Mouse (Mus musculus): Measurements from ENCODE around the gene Hdac7.

Hdac7 gene

DNA sequence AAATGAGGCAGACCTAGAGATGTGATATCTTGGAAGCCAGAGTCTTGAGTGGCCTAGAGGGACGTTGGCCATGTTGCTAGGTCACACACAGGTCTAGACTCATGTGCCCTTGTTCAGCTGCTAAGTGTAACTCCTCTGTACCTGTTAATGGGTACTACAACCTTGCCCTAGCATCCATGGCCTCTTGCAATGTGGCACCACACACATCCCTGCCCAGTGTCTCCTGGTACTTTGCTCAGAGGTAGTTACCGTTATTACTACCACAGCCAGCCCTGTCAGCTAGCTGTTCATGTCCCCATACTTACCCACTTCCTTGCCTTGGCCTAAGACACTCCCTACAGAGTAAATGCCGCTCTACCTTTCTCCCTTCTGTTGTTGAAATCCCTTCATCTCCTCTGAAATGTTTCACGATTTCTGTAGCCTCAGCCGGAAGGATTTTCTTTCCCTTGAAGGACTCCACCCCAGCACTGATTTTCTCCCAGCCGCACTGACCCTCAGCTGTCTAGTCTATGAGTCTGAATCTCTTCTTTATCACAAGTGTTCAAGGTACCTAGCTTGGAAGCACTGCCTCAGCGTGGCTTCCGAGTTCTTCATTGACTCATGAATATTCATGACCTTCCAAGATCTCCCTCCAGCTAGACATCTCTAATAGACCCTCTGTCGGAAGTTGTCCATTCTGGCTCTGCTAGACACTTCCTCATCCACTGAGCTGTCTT lies 11.4 kb downstream of the Hdac7 start:
- in situ Hi-C loops (cut with MboI, MseI): no loop called here

DNA sequence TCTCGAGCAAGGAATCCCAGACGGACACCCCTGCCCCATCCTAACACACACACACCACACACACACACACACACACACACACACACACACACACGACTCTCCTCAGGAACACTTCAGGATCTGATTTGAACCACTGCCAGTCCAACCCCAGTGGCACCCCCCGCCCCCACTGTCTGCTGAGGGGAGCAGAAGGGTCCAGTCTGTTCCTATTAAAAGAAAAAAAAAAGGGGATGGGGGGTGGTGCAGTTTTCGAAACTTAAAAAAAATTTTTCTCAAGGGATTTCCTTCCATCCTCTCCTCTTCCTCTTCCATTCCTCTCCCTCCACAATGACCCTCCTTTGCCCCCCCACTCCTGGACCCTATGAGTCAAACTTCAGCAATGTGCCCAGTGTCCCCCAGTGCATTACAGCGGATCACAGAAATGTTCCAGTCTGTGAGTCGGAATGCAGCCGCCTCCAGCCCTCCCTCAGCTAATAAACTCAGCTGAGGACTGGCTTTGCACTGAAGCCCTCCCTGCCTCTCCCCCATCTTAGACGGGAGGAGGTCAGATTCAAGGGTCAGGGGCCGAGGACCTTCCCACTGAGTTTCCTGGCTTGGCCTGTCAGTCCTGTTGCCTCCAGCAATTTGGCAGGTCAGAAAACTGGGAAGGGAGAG lies 12.2 kb downstream of the Hdac7 start:
- in situ Hi-C loops (cut with MboI, MseI): no loop called here

DNA sequence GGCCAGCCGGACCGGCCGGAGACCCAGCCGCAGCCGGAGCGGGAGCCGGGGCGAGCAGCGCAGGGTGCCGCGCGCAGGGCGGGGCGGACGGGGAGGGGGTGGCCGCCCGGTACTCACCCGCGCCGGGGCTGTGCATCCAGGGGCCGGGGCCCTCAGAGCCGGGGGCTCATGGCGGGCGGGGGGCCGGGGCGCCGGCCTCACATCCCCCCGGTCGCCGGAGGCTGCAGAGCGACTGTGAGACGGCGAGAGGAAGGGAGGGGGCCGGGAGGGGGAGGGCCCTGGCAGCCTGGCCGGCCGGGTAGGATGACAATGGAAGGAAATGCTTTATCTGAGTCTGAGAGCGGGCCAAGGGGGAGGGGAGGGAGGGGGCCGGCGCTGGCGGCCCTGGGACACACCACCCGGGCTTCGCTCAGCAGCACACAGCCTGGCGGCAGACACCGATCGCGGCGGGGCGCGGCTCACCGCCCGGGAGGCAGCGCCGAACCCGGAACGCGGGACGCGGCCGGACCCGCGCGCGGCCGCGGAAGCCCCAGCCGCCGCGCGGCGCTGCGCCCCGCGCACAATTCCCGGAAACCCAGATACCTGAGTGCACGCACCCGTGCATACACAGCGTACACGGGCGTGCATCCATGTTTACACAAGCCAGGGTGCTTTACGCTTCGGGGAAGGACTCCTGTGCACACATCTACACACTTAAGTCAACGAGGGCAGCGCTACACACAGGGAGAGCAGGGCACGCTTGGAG lies 12.9 kb downstream of the Hdac7 start:
- in situ Hi-C loops (cut with MboI, MseI): no loop called here

DNA sequence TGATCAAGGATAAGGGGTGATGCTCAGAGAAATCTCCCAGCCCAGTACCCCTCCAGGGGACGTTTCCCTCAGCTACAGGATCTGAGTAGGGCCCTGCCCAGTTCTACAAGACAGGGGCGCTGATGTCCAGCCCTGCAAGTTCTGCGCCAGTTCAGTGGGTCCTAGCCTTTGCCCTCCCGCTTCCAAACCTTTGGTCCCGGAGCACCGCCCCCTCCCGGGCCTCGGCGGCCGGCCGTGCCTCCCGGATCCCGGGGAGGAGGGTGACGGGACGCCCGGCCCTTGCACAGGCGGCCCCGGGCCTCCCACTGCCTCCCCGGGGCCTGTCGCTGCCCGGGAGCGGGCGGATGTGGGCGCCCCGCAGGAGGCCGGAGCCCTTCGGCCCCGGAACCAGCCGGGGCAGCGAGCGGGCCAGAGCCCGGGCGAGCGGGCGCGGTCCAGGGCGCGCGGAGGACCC lies 13.5 kb downstream of the Hdac7 start:
- in situ Hi-C loops (cut with MboI, MseI): no loop called here

DNA sequence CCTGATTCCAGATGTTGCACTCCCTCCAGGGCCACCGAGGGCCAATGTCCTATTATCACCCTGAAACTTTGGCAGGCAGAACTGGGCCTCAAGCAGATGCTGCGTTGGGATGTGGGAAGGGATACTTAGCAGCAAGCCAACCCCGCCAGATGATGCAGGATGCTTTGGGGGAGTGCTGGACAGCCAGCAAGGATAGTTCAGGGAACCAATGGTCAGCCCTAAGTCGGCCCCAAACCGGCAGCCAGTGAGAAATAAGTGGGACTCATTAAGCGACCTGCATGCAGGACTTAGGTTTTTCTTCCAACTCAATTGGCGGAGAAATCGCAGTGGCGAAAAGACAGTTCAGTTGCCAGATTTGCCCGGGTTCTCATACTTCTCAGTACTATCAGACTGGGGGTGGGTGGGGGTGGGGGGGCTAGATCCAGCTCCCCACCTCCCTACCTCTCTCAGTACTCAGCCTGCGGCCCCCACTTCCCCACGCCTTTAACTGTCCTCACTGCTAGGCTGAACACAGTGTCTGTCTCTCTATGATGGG lies 14.0 kb downstream of the Hdac7 start:
- in situ Hi-C loops (cut with MboI, MseI): no loop called here

DNA sequence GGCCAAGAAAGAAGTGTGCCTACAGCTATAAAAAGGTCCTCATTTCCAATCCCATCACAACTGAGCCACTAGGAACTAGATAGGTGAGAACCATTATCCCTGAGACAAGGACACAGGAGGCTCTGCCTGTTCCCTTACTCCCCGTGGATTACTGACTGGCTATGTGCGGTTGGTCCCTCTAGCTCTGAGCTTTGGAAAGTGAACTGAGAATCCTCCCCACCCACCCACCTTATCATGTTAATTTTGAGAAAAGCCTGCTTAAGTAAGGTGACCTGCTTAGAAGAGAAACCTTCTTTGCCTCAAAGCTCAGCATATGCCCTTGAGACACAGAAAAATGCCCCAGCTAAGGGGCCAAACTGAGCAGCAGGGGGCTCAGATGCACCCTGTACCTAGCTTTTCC lies 14.9 kb downstream of the Hdac7 start:
- in situ Hi-C loops (cut with MboI, MseI): loop anchor here (10.0 kb wide), 1 partner anchor 265 kb away; the partner anchor contains the start of genes Pfkm and Senp1

DNA sequence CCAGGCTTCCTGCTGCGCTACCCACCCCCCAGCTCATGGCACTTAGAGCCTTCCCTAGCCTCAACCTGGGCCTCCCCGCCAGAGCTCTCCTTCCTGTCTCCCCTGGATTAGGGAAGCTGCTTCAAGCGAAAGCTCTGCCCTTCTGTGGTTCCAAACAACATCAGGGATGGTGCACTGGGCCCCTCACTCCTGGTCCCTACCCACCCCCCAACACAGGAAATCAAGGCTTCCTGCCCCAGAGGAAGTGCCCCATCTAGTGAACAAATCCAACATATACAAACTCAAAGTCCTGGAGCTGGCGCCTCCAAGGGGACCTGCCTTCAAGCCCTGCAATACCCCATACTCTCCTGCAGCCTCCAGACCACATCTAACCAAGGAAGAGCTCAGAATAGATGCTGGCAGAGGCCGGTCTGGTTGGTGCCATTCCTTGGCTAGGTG lies 15.4 kb downstream of the Hdac7 start:
- in situ Hi-C loops (cut with MboI, MseI): loop anchor here (10.0 kb wide), 1 partner anchor 266 kb away; the partner anchor contains the start of genes Pfkm and Senp1

DNA sequence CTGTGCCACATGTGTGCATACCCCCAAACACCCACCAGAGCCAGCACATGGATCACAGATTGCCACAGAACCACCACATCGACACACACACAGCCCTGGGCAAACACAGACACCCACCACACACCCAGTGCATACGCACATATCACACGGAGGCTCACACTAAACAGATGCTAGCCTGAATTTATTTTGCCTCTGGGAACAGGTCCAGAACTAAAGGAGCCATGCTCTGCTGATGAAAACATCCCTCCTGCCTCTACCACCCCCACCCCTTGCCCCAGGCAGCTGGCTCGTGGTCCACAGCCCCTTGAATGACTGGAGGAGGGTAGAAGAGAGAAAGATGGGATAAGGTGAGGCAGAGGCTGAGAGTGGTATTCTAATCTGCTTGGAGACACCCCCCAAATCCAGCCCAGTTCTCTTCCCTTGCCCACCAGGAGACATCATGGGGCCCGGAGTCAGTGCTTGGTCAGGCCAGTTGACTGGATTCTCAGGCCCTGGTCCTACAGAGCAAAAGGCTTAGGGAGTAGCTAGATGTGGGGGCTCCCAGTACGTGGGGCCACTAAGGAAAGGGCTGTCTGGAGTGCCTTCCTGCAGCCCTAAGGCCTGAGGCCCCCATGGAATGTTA lies 16.0 kb downstream of the Hdac7 start:
- in situ Hi-C loops (cut with MboI, MseI): loop anchor here (10.0 kb wide), 1 partner anchor 266 kb away; the partner anchor contains the start of genes Pfkm and Senp1

DNA sequence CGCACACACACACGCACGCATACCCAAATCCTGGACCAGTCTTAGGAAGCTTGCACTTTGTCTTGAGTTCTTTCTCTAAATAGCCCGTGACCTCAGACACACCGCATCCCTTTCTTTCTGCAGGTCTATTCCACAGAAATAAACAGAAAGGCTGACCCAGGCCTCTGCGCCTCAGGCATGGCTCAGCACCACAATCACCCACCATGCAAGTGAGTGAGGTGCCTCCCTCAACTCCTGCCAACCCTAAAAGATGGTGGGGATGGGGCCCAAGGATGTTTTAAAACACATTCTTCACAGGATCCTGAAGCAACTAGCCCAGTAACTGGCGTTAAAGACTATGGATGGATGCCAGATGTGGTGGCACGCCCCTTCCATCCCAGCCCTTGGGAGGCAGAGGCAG lies 16.9 kb downstream of the Hdac7 start:
- in situ Hi-C loops (cut with MboI, MseI): loop anchor here (10.0 kb wide), 1 partner anchor 267 kb away; the partner anchor contains the start of genes Pfkm and Senp1

DNA sequence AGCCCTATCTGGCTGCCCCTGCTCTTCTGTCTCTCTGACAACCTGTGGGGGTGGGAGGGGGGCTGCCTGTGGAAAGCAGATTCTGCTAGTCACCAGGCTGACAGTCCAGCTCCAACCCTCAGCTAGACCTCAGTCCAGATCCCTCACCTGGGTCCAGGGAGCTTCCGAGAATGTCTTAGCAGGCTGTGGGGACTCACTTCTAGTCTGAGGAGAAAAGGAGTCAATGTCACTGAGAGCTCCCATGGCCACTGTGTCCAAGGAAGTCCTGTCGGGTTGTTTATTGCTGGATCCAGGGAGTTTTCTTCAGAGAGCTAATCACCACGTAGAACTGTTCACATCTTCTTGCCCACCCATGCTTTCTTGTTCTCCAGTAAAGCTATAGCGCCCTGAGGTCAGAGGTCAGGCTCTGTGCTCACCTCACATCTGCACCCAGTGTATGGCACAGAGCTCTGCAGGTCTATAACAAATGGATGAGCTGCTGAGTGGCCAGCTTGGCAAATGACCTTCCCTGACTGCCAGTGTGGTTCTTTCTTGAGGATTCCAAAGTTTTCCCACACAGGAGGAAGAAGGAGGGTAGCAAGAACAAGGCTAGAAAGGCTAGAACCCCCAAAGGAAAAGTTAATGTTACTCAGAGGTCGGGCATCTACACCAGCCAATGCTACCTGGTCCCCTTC lies 17.6 kb downstream of the Hdac7 start:
- in situ Hi-C loops (cut with MboI, MseI): loop anchor here (10.0 kb wide), 1 partner anchor 268 kb away; the partner anchor contains the start of genes Pfkm and Senp1

DNA sequence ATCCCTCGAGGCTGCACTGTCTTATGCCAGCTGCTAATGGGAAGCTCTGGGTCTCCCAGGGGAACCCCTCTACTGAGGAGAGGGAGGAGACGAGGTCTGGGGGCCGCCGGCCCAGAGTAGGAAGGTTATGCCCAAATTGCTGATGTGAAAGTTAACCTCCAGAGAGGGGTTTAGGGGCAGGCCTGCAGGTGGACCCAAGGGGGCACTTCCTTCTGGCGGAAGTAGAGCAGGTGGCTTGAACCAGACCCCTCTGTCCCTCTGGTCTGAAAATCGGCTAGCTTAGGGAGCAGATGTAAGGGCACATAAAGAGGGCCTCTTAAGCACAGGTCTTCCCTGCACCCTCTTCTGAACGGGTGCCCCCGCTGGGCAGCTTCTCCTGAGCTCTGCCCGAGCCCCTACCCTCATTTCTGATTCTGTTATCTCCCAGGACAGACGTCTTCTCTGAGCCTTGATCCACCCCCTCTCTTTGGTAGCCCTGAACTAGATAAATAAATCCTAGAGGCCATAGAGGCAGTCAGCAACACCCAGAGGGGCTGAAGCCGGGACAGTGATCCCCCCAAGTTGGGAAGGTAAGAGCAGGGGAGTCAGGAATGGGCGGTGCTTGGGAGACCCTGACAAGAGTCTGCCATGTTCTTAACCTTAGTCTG lies 18.2 kb downstream of the Hdac7 start:
- in situ Hi-C loops (cut with MboI, MseI): loop anchor here (10.0 kb wide), 1 partner anchor 269 kb away; the partner anchor contains the start of genes Pfkm and Senp1

DNA sequence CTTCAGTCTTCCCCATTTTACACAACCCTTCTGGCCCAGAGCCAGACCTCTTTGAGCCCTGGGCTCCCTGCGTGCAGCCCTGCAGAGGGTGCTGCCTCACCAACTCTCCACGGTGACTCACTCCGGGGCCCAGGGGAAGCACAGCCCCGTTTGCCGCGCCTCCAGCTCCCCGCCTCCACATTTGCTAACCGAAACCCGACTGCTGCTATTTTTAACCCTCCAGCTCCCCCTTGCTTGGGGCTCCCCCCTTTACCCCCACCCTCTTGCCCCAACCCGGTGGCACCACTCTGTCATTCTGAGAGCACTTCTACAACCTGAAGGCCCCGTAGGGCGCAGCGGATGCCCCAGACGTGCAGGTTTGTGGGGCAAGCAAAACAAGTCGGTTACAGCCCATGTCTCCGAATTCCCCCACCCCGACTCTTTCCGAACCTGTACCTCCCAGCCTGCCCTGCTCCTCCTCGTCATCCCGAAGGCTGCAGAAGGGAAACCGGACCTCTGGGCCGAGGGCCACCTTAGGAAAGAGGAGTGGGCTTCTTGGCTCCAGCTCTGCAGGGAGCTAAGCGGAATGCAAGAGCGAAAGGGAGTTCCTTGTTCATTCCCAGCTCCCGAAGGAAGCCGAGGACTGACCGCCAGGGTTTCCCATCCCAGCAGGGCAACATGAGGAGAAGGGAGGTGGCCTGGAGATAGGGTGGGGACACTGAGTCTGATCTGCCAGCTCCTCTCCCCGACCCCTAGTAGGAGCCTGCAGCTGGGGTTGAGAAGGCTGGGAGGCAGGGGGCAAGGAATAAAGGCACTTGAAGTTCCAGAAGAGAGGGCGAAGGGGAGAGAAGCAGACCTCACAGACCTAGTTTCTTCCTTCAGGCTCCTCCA lies 19.0 kb downstream of the Hdac7 start:
- in situ Hi-C loops (cut with MboI, MseI): loop anchor here (10.0 kb wide), 1 partner anchor 269 kb away; the partner anchor contains the start of genes Pfkm and Senp1

DNA sequence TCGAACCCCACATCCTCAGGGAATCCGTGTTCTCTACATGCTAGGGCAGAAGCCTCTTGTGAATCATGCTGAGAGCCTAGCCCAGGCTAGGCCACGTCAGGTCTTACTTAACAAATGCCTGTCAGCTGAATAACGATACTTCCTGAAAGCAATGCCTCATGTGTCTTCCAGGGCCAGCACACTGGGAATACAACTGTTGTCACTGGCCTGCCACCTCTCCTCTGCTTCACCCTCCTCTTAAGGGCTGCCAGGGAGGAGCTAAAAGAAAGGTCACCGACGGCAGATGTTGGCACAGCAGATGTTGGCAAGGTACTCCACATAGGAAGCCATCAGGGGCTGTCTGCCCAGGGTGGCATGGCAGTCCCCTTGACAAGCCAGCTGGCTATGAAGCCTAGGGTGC lies 20.3 kb downstream of the Hdac7 start:
- in situ Hi-C loops (cut with MboI, MseI): loop anchor here (10.0 kb wide), 1 partner anchor 271 kb away; the partner anchor contains the start of genes Pfkm and Senp1

DNA sequence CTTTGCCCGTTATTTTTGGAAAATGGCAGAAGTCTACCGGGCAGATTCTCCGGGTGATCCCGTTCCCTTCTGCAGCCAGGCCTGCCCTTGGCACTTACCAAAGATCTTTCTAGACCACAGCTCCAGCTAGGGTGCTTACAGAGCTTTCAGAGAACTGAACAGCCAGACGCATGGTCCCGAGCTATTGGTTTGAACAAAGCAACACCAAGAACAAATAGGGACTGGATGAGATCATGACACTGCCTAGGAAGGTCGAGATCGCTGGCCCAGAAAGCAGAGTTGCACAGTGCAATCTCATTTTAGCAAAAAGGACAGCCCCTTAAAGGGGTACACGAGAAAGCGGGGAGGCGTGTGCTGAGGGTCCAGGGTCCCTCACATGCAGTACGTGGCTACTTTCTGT lies 20.8 kb downstream of the Hdac7 start:
- in situ Hi-C loops (cut with MboI, MseI): loop anchor here (10.0 kb wide), 1 partner anchor 271 kb away; the partner anchor contains the start of genes Pfkm and Senp1

DNA sequence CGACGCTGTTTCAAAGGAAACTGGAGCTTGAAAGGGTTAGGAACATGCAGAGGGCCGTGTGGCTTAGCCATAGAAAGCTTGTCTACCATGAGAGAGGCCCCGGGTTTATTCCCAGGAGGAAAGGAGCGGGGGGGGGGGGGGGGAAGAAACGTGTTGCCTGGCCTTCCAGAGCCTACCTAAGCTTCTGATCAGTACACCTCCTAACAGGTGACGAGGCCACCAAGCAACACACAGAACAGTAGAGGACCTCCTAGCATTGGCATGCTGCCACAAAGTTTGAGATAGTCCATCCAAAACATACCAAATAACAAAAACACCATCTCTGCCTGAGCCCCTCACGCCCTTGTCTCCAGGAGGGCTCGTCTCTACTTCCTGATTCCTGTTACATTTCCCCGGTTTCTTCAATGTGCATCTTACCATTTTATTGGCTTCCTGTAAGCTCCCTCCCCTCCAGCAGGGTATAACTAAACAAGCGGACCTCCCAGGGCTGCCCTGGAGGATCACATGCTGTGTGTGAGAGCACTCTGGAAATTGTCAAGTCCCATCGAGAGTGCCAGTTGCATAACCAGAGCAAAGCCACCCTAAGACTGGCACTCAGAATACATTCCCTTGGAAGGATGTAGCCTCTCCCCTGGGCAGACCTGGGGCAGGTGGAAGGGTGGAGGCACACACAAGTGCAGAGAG lies 21.6 kb downstream of the Hdac7 start:
- in situ Hi-C loops (cut with MboI, MseI): loop anchor here (10.0 kb wide), 1 partner anchor 272 kb away; the partner anchor contains the start of genes Pfkm and Senp1

DNA sequence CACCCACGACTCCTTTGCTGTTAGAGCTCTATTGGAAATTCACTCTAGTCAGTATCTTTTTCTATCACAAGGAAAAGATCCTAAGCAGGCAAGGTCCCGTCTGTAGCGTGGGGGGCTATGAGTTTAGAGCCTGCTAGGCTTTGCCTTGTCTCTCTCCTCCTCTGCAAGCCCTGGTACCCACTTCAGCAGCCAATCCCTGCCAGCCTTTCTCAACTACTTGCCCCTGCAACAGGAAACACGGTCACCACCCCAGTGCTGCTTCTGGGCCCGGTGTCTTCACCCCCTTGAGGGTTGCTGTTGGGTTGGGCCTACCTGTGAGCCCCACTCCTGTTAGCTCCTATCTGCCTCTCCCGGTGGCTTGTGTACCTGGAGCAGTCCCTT lies 22.3 kb downstream of the Hdac7 start:
- in situ Hi-C loops (cut with MboI, MseI): loop anchor here (10.0 kb wide), 1 partner anchor 273 kb away; the partner anchor contains the start of genes Pfkm and Senp1

DNA sequence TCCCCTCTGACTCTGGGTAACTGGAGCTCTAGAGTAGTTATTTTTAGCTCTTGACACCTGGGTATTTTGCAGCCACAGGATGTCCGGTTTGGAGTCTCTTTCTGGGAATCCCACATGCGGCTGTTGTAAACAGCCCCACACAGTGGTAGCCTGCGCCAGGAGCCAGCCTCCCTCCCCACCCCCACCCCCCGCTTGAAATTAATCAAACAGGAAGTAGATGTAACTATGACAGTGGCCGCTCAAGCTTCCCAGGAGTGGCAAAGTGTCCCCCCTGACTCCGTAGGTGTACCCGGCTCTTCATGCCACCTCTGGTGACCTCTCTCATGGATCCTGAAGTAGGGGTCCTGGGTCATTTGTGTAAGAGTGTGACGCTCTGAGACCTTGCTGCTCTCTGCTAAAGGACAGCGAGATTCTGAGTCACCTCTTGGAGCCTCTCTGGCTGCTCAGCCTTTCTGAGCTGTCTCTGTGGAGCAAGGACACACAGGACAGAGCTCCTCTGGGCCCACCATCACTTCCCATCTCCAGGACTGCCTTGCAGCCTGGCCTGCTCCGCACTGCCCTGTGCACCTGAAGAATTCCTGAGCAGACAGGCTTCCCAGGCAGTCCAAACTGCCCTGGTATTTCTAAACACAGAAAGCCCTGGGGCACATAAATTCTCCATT lies 22.9 kb downstream of the Hdac7 start:
- in situ Hi-C loops (cut with MboI, MseI): loop anchor here (10.0 kb wide), 1 partner anchor 273 kb away; the partner anchor contains the start of genes Pfkm and Senp1

Measured in regulatory T cell (primary cell).